Mouse (Mus musculus) megakaryocyte-erythroid progenitor cell, adult 5-6 weeks (primary cell): ENCODE data around the gene Arih2. TPM values are rescaled to one million over a fixed set of nuclear protein-coding genes. Genes with fewer than 3 reads are reported as not detected.
"Not testable (repeated sequence)": the region's sequence is repeated elsewhere in the genome, so short reads cannot be mapped to it uniquely, and the experiment has no call there.

ENCODE experiments used
- ATAC-seq: replicated peaks from 2 replicates; pipeline ENCODE4 v1.8.0; 2016; ENCODE audit warnings: mild to moderate bottlenecking, inconsistent platforms; ENCODE audit not compliant: severe bottlenecking, poor library complexity, low FRiP score, low TSS enrichment
- total RNA-seq, 2 experiments: library from RNA; stranded (forward) in 1 of 2; stranded (reverse) in 1 of 2; fragments of 200-1000, 215-1000 nt in 1 of 2; fragments of >200 nt in 1 of 2; fragmentation: Nextera tagmentation in 1 of 2; gene quantifications; 2 replicates each; pipeline ENCODE4 v1.2.3; 2014 to 2017

Arih2 gene
- total RNA-seq (2014; fragmentation: Nextera tagmentation) (38.8 and 59.3 TPM in 2 replicates), total RNA-seq (2017) (61.5 and 65.1 TPM in 2 replicates)

DNA sequence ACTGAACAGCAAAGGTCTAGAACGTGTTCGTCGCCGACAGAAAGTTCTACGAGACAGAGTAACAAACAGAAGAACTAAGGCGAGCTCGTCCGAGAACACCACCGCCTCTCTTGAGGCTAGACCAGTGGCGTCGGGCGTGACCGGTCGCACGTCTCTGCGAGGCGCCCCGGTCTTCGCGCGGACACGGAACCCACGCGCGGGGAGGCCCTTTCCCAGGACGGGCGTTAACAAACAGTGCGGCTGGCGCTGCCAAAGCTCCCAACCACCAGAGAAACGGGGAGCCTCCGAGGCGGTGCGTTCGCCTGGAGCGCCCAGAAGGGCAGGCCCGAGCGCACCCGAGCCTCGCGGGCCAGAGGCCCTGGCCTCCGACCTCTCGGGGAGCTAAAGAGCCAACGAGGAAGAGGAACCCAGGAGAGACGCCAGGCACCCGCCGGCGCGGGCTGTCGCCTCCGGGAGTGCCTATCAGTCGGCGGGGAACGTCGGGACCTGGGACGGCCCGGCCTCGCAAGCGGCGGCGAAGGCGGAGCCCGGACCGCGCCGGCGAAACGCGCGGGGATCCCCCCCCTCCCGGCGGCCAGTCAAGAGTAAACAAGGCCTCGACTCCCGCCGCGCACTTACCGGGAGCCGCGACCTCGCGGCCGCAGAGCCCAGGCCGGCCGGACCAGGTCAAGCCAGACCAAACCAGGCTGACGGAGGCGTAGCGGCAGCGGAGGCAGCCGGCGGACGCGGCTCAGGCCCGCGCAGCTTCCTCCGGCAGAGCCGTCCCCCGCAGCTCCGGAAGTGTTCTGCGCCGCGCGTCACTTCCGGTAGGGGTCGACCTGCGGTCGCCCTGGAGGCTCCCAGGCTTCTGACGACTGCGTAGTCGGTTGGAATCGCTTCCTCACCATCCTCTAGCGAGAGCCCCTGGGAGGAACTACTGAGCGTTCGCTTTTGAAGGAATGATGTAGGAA is at the start of gene Arih2:
TSS of gene Arih2 (minus strand) at position 776 of the 950 bp plus-strand sequence.
- peak; percentile 92 for ATAC-seq

- ATAC-seq, result no peak
Measured at GRCm38 (mm10) chr9:108694533-108694932, 45.3 kb upstream of the Arih2 start.

DNA sequence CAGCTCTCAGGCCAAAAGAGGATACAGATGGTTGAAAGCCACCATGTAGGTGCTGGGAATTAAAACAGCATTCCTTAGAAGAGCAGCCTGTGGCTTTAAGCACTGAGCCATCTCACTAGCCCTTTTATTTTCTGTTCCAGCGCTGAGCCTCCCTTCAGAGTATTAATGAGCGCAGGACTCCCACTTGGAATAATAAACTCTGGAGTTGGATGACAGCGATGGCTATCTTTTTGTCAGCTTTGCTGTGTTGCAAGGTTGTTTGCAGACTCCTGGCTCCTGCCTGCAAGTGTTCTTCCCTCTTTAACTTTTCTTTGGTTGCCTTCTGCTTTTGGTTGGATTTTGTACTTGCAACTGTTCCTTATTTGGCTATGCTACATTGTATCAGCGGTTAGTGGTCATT is 44.8 kb upstream of the Arih2 start:
- ATAC-seq, result no peak

DNA sequence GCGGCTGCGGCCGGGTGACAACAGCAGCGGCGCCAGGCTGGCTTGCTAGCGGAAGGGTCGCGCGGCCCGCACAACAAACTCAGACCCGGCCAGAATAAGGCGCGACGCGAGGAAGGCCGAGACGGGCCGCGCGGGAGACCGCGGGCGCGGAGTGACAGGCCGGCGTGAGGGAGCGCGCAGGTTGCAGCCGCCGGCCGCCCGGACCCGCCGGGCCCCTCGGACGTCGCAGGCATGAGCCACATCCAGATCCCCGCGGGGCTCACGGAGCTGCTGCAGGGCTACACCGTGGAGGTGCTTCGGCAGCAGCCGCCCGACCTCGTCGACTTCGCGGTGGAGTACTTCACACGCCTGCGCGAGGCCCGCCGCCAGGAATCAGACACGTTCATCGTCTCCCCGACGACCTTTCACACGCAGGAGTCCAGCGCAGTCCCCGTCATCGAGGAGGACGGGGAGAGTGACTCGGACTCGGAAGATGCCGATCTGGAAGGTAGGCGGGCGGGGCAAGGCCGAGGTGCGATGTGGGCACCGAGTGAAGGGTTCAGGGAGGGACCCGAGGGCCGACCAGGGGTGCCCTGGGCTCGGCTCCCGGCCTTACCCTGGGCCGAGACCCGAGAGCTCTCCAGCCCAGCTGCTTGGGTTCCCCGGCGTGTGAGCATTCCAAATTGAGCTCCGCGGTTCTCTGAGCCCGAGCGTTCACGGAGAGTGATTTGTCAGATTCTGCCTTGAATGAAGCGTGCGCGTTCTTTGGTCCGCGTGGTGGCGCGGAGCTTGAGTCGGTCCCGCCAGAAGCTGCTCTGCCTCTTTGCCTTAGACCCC is 43.2 kb upstream of the Arih2 start:
- ATAC-seq, result peak; percentile 61

DNA sequence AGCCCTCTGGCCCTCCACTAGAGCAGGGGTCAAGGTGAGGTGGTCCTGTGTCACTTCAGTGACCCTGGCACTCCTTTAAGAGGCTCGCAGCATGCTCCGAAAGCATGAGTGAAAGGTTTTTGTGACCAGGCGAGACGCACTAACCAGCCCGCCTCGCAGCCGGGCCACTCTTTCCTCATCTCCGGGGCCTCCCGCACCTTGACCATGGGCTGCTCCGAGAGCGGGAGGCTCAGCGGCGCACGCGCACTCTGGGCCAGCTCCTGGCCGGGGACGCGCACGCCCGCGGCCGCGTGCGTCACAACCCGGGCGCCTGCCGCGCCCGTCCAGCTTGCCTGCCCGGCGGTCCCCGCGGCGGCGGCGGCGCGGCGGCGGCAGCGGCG is 42.6 kb upstream of the Arih2 start:
- ATAC-seq, result peak; percentile 59

DNA sequence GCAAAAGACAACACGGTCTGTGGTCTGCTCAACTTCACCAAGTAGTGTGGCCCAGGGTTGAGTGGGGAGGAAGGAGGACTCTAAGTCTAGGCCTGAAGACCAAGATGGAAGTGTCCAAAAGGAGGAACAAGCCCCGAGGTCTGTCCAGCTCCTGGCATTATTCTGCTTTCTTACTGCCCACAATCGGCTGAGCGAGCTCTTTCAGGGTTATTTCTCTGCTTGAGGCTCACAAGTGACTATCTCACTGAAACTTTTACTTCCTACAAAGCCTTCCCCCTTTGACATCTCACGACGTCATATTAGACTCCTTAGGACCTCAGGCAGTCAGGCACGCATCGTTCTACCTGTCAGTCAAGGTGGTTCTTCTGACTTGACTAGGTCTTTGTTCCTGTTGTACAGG is 42.2 kb upstream of the Arih2 start:
- 0 out of 2 replicates have a peak, but pooled peaks have one; percentile 3 for ATAC-seq

- no peak for ATAC-seq
Measured at GRCm38 (mm10) chr9:108690914-108691313, 41.7 kb upstream of the Arih2 start.

DNA sequence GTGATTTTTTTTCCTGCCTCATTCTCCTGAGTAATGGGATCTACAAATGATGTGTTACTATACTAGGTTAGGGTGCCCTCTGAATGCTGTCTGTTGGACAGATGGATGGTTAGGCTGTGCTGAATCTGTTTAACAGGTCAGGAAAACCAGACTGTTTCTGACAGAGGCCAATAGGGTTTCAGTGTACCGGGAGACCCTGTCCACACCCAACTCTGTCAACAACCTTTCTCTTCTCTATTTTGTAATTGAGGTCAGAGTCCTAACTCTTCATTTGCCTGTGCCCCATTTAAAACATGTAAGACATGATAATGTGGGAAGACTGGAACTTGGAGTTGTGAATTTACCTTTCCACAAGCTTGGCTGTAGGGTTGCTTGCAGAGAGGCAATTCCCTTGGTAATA is 40.8 kb upstream of the Arih2 start:
- ATAC-seq, result no peak

GRCm38 (mm10) chr9:108689106-108689505 is 39.9 kb upstream of the Arih2 start, which contains the start of gene Prkar2a:
Prkar2a (plus strand) TSS chr9:108689314.
- no peak for ATAC-seq

DNA sequence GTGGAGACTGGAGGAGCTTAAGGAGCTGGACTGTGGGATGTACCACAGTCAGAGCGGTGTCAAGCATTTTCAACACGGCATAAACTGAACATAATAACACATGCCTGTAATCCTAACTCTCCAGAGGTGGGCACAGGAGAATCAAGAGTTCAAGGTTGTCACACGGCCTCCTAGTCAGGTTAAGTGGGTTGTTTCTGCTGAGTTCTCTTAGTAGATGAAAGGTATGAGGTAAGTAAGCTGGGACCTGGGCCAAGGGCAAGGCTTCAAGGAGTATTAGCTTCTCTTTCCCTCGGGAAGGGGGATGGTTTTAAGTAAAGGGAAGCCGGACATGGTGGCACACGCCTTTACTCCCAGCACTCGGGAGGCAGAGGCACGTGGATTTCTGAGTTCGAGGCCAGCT is 39.3 kb upstream of the Arih2 start:
- no peak for ATAC-seq

- no peak for ATAC-seq
Measured at GRCm38 (mm10) chr9:108687686-108688085, 38.5 kb upstream of the Arih2 start.

- no peak for ATAC-seq
Measured at GRCm38 (mm10) chr9:108687181-108687580, 38.0 kb upstream of the Arih2 start.

- ATAC-seq, result no peak
Measured at GRCm38 (mm10) chr9:108686475-108686887, 37.3 kb upstream of the Arih2 start.

- no peak for ATAC-seq
Measured at GRCm38 (mm10) chr9:108680026-108680425, 30.8 kb upstream of the Arih2 start.

DNA sequence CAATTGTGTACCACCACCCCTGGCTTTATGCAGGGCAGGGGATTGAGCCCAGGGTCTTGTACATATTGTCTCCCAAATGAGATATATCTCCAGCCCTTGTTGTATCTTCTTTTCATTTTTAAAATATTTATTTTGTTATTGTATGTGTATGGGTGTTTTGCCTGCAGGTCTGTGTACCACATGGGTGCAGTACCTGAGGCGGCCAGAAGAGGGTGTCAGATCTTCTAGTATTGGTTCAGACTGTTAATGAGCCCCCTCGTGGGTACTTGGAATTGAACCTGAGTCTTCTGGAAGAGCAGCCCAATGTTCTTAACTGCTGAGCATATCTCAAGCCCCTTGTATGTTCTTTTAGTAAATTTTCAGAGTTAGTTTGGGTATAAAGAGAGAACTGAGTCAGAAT is 24.0 kb upstream of the Arih2 start:
- no peak for ATAC-seq

- peak; percentile 70 for ATAC-seq
Measured at GRCm38 (mm10) chr9:108669875-108670274, 20.7 kb upstream of the Arih2 start.

- no peak for ATAC-seq
Measured at GRCm38 (mm10) chr9:108662660-108663059, 13.5 kb upstream of the Arih2 start.

- peak; percentile 95 for ATAC-seq
Measured at GRCm38 (mm10) chr9:108661677-108662612, 12.8 kb upstream of the Arih2 start, which contains the start of gene Slc25a20. Slc25a20 (plus strand) TSS chr9:108662088.

GRCm38 (mm10) chr9:108655865-108656264 is 6.7 kb upstream of the Arih2 start:
- ATAC-seq, result not testable (repeated sequence)
